Mouse (Mus musculus) cerebellum, adult 2 months (tissue): ENCODE measurements at regions not wholly inside any gene's neighbourhood (a gene's known extent, or its start where the extent isn't known, plus 50 kb on each side); places are given as distances from the start of the nearest gene placed in this dataset.

Experiments used
- DNase-seq, 2 experiments: peaks; one replicate each; pipeline ENCODE4 v3.0.0; 2021
- H3K27ac ChIP-seq: fragments of 200-500 bp; 2 replicates; pipeline ENCODE4 v1.5.1; 2012; ENCODE audit warnings: low read length, control low read depth, inconsistent platforms; ENCODE audit not compliant: insufficient read depth
- H3K27me3 ChIP-seq: fragments of 200-500 bp; 2 replicates; pipeline ENCODE4 v1.6.1; 2012; ENCODE audit warnings: inconsistent platforms, mild to moderate bottlenecking, low read length, moderate library complexity; ENCODE audit not compliant: control insufficient read depth, insufficient read depth
- H3K4me1 ChIP-seq: fragments of 200-500 bp; 2 replicates; pipeline ENCODE4 v1.6.1; 2011; ENCODE audit warnings: low read length; ENCODE audit not compliant: control insufficient read depth, insufficient read depth
- H3K4me3 ChIP-seq: fragments of 200-500 bp; replicated peaks from 2 replicates; pipeline ENCODE3; 2011; ENCODE audit warnings: mild to moderate bottlenecking, low read depth, low read length, control low read depth; ENCODE audit not compliant: insufficient read depth
- CTCF ChIP-seq: fragments of 200-500 bp; IDR thresholded peaks from 2 replicates; pipeline ENCODE4 v1.5.1; 2011; ENCODE audit warnings: low read depth, mild to moderate bottlenecking, control low read depth, low read length, moderate library complexity, borderline replicate concordance; ENCODE audit not compliant: insufficient read depth
- POLR2A ChIP-seq: fragments of 200-500 bp; IDR thresholded peaks from 2 replicates; pipeline ENCODE4 v1.6.1; 2011; ENCODE audit warnings: low read length, control low read depth, borderline replicate concordance; ENCODE audit not compliant: insufficient read depth
- WGBS: fragments of 180-500 bp; shearing (Covaris S2); methylation state at CpG from one replicate; pipeline ENCODE4 v1.1.7; 2018; 5-methylcytosine and 5-hydroxymethylcytosine counted together

- DNase-seq = no peak
- no peaks in the 10 kb centered on the region for H3K27me3 ChIP-seq
- whole genome bisulfite sequencing = 87% methylated on average over 7 of the region's 7 CpGs
- no peaks in the 10 kb centered on the region for H3K4me1 ChIP-seq
- TF ChIP-seq POLR2A (no peak), CTCF (no peak)
- no peak overlapping the region for H3K4me3 ChIP-seq
- no peak overlapping the region for H3K27ac ChIP-seq
These were observed 238.6 kb upstream of the Jmjd1c start for GRCm38 (mm10) chr10:66857330-66857729.

DNA sequence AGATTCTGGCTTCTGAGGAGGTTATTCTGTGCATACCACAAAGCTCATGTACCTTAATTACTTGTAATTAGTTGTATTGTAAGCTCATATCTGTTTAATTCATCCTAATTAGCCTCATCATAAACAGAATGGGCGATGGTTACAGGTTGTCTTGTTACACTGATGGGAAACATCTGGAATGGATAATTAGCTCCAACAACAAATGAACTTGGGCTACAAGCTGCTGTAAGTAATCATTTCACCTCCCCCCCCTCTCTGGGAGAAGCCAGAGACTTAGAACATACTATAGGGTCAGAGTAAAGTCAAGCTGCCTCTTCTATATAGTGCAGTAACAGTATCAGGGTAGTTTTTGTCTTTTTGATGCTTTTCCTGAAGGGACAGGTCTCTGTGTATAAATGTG lies 234.5 kb upstream of the Jmjd1c start:
- DNase-seq = no peak
- Histone ChIP-seq H3K27me3 (no peaks in the 10 kb centered on the region), H3K27ac (no peak overlapping the region), H3K4me1 (no peaks in the 10 kb centered on the region), H3K4me3 (no peak overlapping the region)
- TF ChIP-seq CTCF = no peak
- 83% methylated on average over 1 of the region's 1 CpGs for WGBS

- WGBS = 72% methylated on average over 14 of the region's 14 CpGs
- no peaks in the 10 kb centered on the region for H3K27me3 ChIP-seq
- H3K27ac ChIP-seq = no peak overlapping the region
- no peak for DNase-seq
- H3K4me3 ChIP-seq = no peak overlapping the region
- no peaks in the 10 kb centered on the region for H3K4me1 ChIP-seq
- peak; percentile 15; the same call in 1 of the 2 replicates for TF ChIP-seq CTCF
- TF ChIP-seq POLR2A = no peak
These were observed 231.6 kb upstream of the Jmjd1c start for GRCm38 (mm10) chr10:66864161-66864862.

GRCm38 (mm10) chr10:66865010-66865582 lies 230.8 kb upstream of the Jmjd1c start:
- WGBS = 85% methylated on average over 10 of the region's 10 CpGs
- no peak overlapping the region for H3K27ac ChIP-seq
- TF ChIP-seq POLR2A (no peak), CTCF (no peak)
- no peaks in the 10 kb centered on the region for H3K27me3 ChIP-seq
- no peak overlapping the region for H3K4me3 ChIP-seq
- DNase-seq = no peak
- no peaks in the 10 kb centered on the region for H3K4me1 ChIP-seq

DNA sequence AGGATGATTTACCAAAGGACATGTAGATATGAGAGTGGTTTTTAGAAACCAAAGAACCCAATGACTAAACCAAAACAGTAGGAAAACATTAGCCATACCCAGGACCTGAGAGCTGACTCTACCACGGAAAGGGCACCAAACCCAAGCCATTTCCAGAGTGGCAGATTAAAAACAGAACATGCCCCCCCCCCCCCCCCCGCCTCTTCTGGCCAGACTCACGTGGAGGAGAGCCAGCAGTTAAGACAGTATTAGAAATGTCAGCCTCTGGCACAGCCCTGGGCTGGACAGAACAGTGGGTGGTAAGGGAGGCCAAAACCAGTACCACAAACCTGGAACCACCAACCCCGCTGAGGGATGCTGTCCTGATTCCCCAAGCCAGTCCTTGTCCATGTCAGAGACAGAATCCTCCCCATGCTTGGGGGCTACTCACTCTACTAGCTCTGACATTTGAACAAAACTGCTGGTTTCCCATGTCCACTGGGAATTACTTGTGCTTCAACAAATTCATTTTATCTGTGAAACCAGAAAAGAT lies 224.7 kb upstream of the Jmjd1c start:
- H3K4me3 ChIP-seq = no peak overlapping the region
- H3K27me3 ChIP-seq = no peaks in the 10 kb centered on the region
- DNase-seq = no peak
- no peaks in the 10 kb centered on the region for H3K4me1 ChIP-seq
- no peak overlapping the region for H3K27ac ChIP-seq
- 32% methylated on average over 4 of the region's 4 CpGs for WGBS
- TF ChIP-seq CTCF (no peak), POLR2A (no peak)

DNA sequence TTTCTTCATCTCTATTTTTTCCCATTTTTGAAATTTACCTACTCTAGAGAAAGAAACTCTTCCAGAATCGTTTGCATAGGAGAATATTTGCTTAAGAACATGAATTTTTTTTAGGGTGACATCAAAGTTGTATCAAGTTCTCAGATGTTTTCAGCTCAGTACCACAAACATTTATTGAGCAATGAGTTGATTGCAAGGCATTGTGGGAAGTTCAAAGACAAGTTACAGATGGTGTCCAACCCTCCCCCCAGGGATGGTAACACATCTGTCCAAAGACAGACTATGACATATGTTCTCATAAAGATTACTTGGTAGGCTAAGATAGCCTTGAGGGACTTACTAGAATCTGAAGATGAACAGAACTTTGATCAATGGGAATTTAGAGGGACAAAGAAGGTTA lies 224.3 kb upstream of the Jmjd1c start:
- H3K27me3 ChIP-seq = no peaks in the 10 kb centered on the region
- H3K27ac ChIP-seq = no peak overlapping the region
- H3K4me1 ChIP-seq = no peaks in the 10 kb centered on the region
- no peak overlapping the region for H3K4me3 ChIP-seq
- 73% methylated on average over 1 of the region's 1 CpGs for WGBS
- DNase-seq = no peak
- TF ChIP-seq POLR2A = no peak
- no peak for TF ChIP-seq CTCF

GRCm38 (mm10) chr10:66873468-66873867 lies 222.5 kb upstream of the Jmjd1c start:
- DNase-seq = no peak
- no peak overlapping the region for H3K4me3 ChIP-seq
- WGBS = 90% methylated on average over 4 of the region's 4 CpGs
- TF ChIP-seq POLR2A (no peak), CTCF (no peak)
- no peaks in the 10 kb centered on the region for H3K27me3 ChIP-seq
- no peak overlapping the region for H3K27ac ChIP-seq
- no peaks in the 10 kb centered on the region for H3K4me1 ChIP-seq

DNA sequence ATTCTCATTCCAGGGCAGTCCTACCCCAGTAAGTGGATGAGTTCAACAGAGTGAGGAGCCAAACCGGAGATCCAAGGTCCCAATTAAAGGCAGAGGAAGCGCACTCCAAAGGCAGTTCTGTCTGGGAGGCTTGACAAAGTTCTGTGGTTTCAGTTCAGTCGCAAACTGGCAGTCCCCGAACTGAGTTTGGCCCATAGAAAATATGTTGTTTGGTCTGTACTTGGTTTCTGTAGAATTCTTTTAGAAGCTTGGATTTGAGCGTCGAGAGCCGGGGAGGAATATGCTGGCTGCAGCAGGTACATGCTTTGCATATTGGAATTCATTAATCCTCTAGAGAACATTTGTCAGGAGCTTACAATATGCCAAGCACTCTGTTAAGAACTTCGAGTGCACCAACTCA lies 216.9 kb upstream of the Jmjd1c start:
- DNase-seq = peak in 1 of 2 experiments; percentile 12
- H3K27me3 ChIP-seq = no peaks in the 10 kb centered on the region
- no peak overlapping the region for H3K27ac ChIP-seq
- 81% methylated on average over 8 of the region's 8 CpGs for WGBS
- no peak overlapping the region for H3K4me3 ChIP-seq
- H3K4me1 ChIP-seq = no peaks in the 10 kb centered on the region
- TF ChIP-seq POLR2A (no peak), CTCF (no peak)
